Mouse (Mus musculus): ENCODE measurements around the gene Cdh1. TPM values are rescaled to one million over a fixed set of nuclear protein-coding genes. Genes with fewer than 3 reads are reported as not detected.

The Cdh1 gene
- polyA plus RNA-seq, 1 experiment: 347 TPM

- no peak for TF ChIP-seq CTCF (IDR thresholded peaks at IDR 0.05; ENCODE audit: low read depth, low read length)
- no peak for TF ChIP-seq POLR2A (IDR thresholded peaks at IDR 0.05; ENCODE audit: insufficient read depth, low read length)
- no peak for TF ChIP-seq EP300 (IDR thresholded peaks at IDR 0.05; ENCODE audit: insufficient read depth, low read depth, low read length)
- peaks cover 6% of the 10 kb centered on the region for H3K4me1 ChIP-seq (ENCODE audit: control insufficient read depth, insufficient read depth, low read length)
- H3K9ac ChIP-seq (ENCODE audit: low read depth, poor library complexity, severe bottlenecking): no peak overlapping the region
- no peak overlapping the region for H3K4me3 ChIP-seq (ENCODE audit: low read depth, low read length)
- no peaks in the 10 kb centered on the region for H3K27me3 ChIP-seq (ENCODE audit: control insufficient read depth, insufficient read depth, low read length, poor library complexity, severe bottlenecking)
- no peak overlapping the region; the same call in 1 of the 2 replicates for H3K27ac ChIP-seq (ENCODE audit: insufficient read depth, low read length)
- H3K36me3 ChIP-seq (ENCODE audit: control insufficient read depth, insufficient read depth, low read length, poor library complexity, severe bottlenecking): peaks cover 11% of the 10 kb centered on the region
- H3K9me3 ChIP-seq (replicated peaks; ENCODE audit: control insufficient read depth, insufficient read depth, low read length, poor library complexity, severe bottlenecking): peaks cover 4% of the 10 kb centered on the region; the same call in 1 of the 2 replicates
Measured at GRCm38 (mm10) chr8:106623016-106623415, 19.9 kb downstream of the Cdh1 start.

- Histone ChIP-seq H3K9ac (ENCODE audit: low read depth, poor library complexity, severe bottlenecking) (no peak overlapping the region), H3K4me1 (ENCODE audit: control insufficient read depth, insufficient read depth, low read length) (peaks cover 9% of the 10 kb centered on the region), H3K4me3 (ENCODE audit: low read depth, low read length) (no peak overlapping the region), H3K27ac (ENCODE audit: insufficient read depth, low read length) (no peak overlapping the region), H3K27me3 (ENCODE audit: control insufficient read depth, insufficient read depth, low read length, poor library complexity, severe bottlenecking) (no peaks in the 10 kb centered on the region), H3K9me3 (replicated peaks; ENCODE audit: control insufficient read depth, insufficient read depth, low read length, poor library complexity, severe bottlenecking) (peaks cover 4% of the 10 kb centered on the region; the same call in 1 of the 2 replicates), H3K36me3 (ENCODE audit: control insufficient read depth, insufficient read depth, low read length, poor library complexity, severe bottlenecking) (peaks cover 11% of the 10 kb centered on the region)
- TF ChIP-seq POLR2A (IDR thresholded peaks at IDR 0.05; ENCODE audit: insufficient read depth, low read length) (no peak), EP300 (IDR thresholded peaks at IDR 0.05; ENCODE audit: insufficient read depth, low read depth, low read length) (no peak), CTCF (IDR thresholded peaks at IDR 0.05; ENCODE audit: low read depth, low read length) (no peak)
Measured at GRCm38 (mm10) chr8:106623451-106623850, 20.3 kb downstream of the Cdh1 start.

GRCm38 (mm10) chr8:106623954-106624353, 20.8 kb downstream of the Cdh1 start:
- TF ChIP-seq POLR2A (IDR thresholded peaks at IDR 0.05; ENCODE audit: insufficient read depth, low read length) (no peak), EP300 (IDR thresholded peaks at IDR 0.05; ENCODE audit: insufficient read depth, low read depth, low read length) (no peak), CTCF (IDR thresholded peaks at IDR 0.05; ENCODE audit: low read depth, low read length) (no peak)
- Histone ChIP-seq H3K36me3 (ENCODE audit: control insufficient read depth, insufficient read depth, low read length, poor library complexity, severe bottlenecking) (peaks cover 11% of the 10 kb centered on the region), H3K9me3 (replicated peaks; ENCODE audit: control insufficient read depth, insufficient read depth, low read length, poor library complexity, severe bottlenecking) (peaks cover 4% of the 10 kb centered on the region; the same call in 1 of the 2 replicates), H3K27me3 (ENCODE audit: control insufficient read depth, insufficient read depth, low read length, poor library complexity, severe bottlenecking) (no peaks in the 10 kb centered on the region), H3K4me1 (ENCODE audit: control insufficient read depth, insufficient read depth, low read length) (peaks cover 9% of the 10 kb centered on the region), H3K27ac (ENCODE audit: insufficient read depth, low read length) (no peak overlapping the region), H3K9ac (ENCODE audit: low read depth, poor library complexity, severe bottlenecking) (no peak overlapping the region), H3K4me3 (ENCODE audit: low read depth, low read length) (no peak overlapping the region)

GRCm38 (mm10) chr8:106624743-106625142, 21.6 kb downstream of the Cdh1 start:
- Histone ChIP-seq H3K27ac (ENCODE audit: insufficient read depth, low read length) (no peak overlapping the region), H3K36me3 (ENCODE audit: control insufficient read depth, insufficient read depth, low read length, poor library complexity, severe bottlenecking) (peaks cover 11% of the 10 kb centered on the region), H3K9me3 (replicated peaks; ENCODE audit: control insufficient read depth, insufficient read depth, low read length, poor library complexity, severe bottlenecking) (peaks cover 4% of the 10 kb centered on the region; the same call in 1 of the 2 replicates), H3K4me3 (ENCODE audit: low read depth, low read length) (no peak overlapping the region), H3K9ac (ENCODE audit: low read depth, poor library complexity, severe bottlenecking) (no peak overlapping the region), H3K27me3 (ENCODE audit: control insufficient read depth, insufficient read depth, low read length, poor library complexity, severe bottlenecking) (no peaks in the 10 kb centered on the region), H3K4me1 (ENCODE audit: control insufficient read depth, insufficient read depth, low read length) (peaks cover 10% of the 10 kb centered on the region)
- TF ChIP-seq CTCF (IDR thresholded peaks at IDR 0.05; ENCODE audit: low read depth, low read length) (no peak), EP300 (IDR thresholded peaks at IDR 0.05; ENCODE audit: insufficient read depth, low read depth, low read length) (no peak), POLR2A (IDR thresholded peaks at IDR 0.05; ENCODE audit: insufficient read depth, low read length) (no peak)

GRCm38 (mm10) chr8:106626096-106626865, 23.1 kb downstream of the Cdh1 start:
- H3K4me3 ChIP-seq (ENCODE audit: low read depth, low read length): no peak overlapping the region
- no peak for TF ChIP-seq CTCF (IDR thresholded peaks at IDR 0.05; ENCODE audit: low read depth, low read length)
- no peak for TF ChIP-seq EP300 (IDR thresholded peaks at IDR 0.05; ENCODE audit: insufficient read depth, low read depth, low read length)
- TF ChIP-seq POLR2A (IDR thresholded peaks at IDR 0.05; ENCODE audit: insufficient read depth, low read length): no peak
- peak overlapping the region; percentile 16; the same call in 1 of the 2 replicates for H3K27ac ChIP-seq (ENCODE audit: insufficient read depth, low read length)
- H3K4me1 ChIP-seq (ENCODE audit: control insufficient read depth, insufficient read depth, low read length): peaks cover 12% of the 10 kb centered on the region
- H3K27me3 ChIP-seq (ENCODE audit: control insufficient read depth, insufficient read depth, low read length, poor library complexity, severe bottlenecking): no peaks in the 10 kb centered on the region
- H3K36me3 ChIP-seq (ENCODE audit: control insufficient read depth, insufficient read depth, low read length, poor library complexity, severe bottlenecking): peaks cover 11% of the 10 kb centered on the region
- H3K9ac ChIP-seq (ENCODE audit: low read depth, poor library complexity, severe bottlenecking): no peak overlapping the region
- peaks cover 4% of the 10 kb centered on the region; the same call in 1 of the 2 replicates for H3K9me3 ChIP-seq (replicated peaks; ENCODE audit: control insufficient read depth, insufficient read depth, low read length, poor library complexity, severe bottlenecking)

Measured in ES-Bruce4 (cell line).